Mouse (Mus musculus): ENCODE measurements around the gene Ect2.

DNA sequence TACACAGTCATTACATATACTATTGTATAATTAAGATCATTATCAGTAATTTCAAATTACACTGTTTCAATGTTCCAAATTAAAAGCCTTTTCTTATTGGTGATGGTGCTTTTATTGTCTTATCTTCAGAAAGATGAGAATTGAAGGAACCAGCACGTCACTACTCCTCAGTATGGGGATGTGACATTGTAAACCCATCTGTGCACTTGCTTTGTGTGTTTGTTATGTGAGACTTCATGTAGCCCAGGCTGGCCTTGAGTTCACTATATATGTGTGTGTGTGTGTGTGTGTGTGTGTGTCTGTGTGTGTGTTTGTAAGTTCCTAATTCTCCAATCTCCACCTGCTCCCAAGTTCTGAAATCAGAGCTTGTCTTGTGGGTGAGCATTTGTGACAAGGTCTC, 16.6 kb upstream of the Ect2 start:
- no peak for TF ChIP-seq POLR2A (IDR thresholded peaks at IDR 0.05; ENCODE audit: insufficient read depth, low read length)
- TF ChIP-seq CTCF (IDR thresholded peaks at IDR 0.05; ENCODE audit: low read depth, low read length): no peak
- no peak for TF ChIP-seq EP300 (IDR thresholded peaks at IDR 0.05; ENCODE audit: insufficient read depth, low read depth, low read length)

Measured in ES-Bruce4 (cell line).